Mouse (Mus musculus): Measurements from ENCODE around the gene Hist1h1e. TPM values are rescaled to one million over a fixed set of nuclear protein-coding genes. Genes with fewer than 3 reads are reported as not detected.
"Not testable (repeated sequence)": the region's sequence is repeated elsewhere in the genome, so short reads cannot be mapped to it uniquely, and the experiment has no call there.

The Hist1h1e gene
- total RNA-seq (2022): 10 to 100 TPM; 61.3 to 77.8 (median 63.8) TPM

DNA sequence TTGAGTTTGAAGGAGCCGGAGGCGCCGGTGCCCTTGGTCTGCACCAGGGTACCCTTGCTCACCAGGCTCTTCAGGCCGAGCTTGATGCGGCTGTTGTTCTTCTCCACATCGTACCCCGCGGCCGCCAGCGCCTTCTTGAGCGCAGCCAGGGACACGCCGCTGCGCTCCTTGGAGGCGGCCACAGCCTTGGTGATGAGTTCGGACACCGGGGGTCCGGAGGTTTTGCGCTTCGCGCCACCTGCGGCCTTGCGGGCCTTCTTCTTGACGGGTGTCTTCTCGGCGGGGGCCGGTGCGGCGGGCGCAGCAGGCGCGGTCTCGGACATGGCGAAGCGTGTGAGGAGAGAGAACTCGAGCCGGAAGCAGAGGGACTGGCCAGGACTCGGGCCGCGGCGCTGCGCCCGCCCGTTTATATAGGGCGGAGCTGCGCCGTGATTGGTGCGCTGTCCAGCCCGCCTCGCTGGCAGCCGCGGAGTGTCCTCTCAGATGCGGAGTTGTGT lies at the start of gene Hist1h1e:
Gene Hist1h1e, minus strand, starts transcription at position 384 of the 497 bp plus-strand sequence.
- DNase-seq: peak; percentile 82

DNA sequence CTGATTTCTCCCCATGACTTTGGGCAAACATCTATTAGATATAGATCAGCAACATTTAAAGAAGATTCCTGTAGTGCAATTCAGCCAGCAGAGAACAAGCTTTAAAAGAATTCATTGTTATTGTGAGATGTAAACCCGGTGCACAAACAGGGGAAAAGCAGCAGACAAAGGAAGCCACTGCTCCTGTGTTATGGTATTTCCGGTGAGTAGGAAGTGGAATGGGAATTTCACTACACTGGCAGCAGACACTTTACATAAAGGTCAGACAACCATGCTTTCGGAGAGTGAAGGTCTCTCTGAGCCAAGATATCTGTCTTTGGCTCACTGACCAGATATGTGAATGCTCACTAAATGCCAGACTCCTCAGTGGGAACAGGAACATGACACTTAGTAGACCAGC lies 40.2 kb upstream of the Hist1h1e start:
- no peak for DNase-seq

DNA sequence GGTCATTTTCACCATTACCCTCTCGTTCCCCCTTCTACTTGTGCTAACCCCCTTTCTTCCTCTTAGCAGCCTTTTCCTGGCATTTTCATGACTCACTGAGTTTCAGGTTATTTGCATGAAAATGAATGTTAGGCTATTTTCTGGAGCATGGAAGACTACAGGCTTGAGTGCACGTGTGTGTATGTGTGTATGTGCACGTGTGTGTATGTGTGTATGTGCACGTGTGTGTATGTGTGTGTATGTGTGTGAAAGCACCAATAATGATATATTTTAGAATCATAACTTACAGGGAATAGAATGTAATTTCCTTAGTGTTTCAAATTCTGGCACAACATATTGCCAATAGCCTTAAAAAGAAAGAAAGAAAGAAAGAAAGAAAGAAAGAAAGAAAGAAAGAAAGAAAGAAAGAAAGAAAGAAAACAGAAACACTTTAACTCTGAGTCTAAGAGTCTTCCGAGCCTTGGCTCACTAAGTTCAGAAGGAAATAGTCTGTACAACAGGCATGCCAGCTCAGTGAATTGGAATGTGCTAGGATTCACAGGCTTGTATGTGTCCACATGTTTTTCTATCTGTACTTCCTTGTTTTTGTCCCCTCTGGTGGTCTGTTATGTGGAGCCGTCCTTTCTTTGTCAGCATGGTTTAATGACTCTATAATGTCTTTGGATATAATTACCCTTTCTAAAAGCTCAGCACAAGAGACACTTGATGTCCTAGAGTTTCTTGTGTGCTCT lies 37.4 kb upstream of the Hist1h1e start:
- DNase-seq: no peak

DNA sequence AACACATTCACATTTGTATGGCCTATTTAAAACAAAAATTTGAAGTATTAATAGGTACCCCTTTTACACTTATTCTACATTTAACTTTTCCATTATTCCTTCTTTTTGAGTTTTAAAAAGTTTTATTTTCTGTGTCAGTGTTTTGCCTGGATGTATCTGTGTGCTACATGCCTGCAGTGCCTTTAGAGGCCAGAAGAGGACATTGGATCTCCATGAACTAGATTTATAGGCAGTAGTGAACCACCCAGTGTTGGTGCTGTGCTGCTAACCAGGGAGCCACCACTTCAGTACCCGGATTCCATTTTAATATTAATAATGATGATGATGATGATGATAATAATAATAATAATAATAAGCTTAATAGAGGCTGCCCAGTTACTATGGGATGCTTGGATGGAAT lies 8.3 kb upstream of the Hist1h1e start:
- DNase-seq: no peak

DNA sequence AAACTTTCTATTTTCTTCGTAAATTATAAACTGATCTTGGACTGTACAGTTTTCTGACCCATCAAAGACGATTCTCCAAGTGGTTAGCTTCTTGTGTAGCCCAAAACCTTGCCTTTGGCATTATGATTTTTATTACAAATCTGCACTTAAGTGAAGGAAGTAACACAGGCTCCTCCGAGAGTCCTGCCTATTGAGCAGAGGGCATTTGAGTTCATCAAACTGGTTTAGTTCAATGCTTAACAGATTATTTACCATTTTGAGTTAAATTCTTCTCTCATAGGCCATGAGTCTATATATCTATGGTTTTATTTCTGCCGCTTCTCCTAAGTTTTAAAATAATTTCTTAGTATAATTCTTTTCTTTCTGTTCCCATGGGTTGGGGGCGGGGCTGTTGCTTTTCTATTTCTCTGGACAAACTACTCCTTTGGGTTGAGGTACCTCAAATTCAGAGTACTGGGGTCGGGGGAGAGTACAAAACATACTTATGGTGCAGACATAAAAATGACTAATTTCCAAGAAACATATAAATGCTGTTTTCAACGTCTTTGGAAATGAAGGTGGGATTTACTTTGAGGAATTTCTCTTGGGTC lies 598 bp upstream of the Hist1h1e start:
- DNase-seq: no peak

DNA sequence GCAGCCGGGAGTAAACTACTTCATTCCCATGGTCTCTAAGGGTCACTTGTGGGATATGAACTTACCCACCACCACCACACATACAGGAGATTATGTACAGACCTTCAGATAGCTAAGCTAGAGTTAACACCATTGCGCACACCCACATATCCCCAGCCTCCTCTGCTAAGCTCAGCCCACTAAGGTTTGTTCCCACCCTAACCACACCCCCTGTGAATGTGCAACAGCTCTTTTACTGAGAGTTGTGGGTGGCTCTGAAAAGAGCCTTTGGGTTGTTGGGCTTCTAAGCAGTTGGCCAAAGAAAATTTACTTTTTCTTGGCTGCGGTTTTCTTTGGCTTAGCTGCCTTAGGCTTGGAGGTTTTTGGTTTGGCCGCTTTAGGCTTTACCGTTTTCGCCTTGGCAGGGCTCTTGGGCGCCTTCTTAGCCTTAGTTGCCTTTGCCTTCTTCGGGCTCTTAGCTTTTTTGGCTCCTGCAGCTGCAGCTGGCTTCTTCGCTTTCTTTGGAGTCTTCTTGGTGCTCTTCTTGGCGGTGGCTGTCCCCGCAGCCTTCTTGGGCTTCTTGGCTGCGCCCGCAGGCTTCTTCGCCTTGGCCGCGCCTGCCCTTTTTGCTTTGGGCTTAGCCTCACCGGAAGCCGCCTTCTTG lies 705 bp downstream of the Hist1h1e start:
- DNase-seq: peak; percentile 76

DNA sequence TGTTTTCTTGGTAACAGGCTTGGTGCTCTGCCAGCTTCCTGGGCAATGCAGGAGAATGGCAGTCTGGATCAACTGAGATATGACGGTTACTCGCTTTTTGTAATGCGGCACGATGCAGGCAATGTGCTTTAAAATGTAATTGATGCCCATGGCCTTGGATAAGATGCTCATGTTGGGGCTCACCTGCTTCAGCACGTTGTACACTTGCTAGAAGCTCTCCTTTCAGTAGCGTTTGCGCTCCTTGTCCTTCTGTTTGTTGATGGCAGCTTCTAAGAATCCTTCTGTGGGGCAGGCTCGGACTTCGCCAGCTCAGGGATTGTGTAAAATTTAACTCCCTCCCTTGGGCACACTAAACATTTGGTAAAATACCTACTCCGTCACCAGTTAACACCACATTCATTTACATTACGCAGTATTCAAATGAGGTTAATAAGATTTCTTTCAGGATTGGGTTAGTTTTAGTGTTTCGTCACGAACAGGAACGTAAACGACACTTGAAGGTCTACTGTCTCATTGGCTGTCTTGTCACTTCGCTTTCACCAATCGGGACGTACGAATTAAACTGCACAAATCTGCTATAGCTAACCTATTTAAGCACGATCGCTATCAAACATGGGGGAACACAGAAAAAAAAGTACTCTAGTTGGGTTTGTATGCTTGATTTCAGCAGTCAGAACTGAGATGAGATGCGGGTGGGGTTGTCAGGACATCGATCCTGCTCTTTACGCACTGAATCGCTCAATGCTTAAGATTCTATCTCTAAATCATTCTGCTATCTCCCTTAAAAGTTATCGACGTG lies 1.4 kb downstream of the Hist1h1e start, which contains the start of gene Hist1h2be:
Gene Hist1h2be, minus strand, starts transcription at position 392 of the 799 bp plus-strand sequence.
- DNase-seq: peak; percentile 67

DNA sequence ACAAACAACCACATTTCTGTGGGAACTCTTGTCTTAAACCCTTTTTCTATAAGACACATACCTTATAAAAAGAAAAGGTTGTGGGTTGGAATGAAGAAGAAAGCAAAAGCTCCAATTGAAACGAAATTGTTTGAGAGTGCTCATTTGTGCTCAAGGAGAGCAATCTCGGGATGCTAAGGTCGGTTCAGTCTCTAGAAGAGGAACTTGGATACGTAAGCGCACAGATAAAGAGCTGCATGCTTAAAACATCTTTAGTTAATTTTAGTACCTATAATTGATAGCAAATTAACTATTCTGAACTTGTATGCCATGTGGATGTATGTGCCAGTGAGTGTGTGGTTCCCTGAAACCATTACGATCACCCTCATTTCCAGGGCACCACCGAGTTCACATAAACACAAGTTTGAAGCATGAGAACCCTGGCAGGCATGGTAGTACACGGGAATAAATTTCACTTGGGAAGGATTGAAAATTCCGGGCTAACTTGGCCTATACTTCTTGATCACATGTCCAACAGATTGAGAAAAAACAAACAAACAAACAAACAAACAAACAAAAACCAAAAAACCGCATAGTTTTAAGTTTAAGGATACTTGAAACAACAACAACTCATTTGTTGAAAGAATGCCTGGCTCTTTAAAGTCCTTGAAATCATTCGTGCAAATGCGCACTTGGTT lies 2.2 kb downstream of the Hist1h1e start:
- no peak for DNase-seq

DNA sequence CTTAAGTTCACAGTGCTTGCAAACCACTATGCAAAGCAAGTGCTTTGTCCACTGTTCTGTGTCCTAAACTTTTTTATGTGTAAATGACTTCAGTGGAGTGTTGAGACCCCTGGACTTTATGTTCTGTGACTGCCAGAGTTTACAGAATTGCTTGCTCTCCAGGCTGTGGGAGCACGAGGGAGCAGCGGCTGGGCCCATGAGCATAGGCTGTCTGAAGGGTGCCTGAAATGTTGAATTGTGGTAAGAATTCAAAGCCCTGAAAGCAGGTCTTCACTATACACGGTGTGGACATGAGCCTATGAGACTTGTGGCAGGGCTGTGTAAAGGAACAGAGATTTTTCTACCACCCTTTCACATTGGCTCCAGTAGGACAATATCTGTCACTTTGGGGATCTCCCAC lies 10.7 kb downstream of the Hist1h1e start:
- DNase-seq: no peak

DNA sequence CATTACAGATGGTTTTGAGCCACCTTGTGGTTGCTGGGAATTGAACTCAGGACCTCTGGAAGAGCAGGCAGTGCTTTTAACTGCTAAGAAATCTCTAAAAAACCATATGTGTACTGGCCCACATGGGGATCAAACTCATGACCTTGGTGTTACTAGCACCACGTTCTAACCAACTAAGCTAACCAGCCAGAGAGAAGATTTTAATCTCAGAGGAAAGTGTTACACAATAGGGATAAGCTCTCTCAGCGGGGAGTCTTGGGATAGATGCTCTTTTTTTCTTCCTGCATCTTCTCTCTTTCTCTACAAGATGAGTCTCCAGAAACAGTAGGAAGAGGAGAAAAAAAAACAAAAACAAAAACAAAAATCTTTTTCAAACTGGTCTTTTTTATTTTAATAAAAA lies 12.0 kb downstream of the Hist1h1e start:
- no peak for DNase-seq

DNA sequence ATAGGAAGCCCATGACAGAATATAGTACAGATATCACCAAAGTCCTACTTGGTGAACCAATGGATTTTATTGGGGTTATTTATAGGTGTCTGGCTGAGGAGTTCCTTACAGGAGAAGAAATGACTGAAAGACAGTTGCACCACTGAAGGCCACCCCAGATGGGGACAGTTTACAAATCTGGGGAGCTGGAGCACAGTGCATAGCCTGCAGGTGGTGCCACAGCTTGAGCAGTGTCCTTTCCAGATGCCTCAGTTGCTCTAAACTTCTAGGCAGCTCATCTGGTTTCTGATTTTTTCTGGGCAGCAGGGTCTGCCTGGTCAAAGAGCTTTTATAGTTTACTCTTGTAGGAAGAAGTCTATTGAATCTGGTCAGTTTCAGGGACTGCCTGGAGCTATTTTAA lies 12.5 kb downstream of the Hist1h1e start:
- DNase-seq: no peak

DNA sequence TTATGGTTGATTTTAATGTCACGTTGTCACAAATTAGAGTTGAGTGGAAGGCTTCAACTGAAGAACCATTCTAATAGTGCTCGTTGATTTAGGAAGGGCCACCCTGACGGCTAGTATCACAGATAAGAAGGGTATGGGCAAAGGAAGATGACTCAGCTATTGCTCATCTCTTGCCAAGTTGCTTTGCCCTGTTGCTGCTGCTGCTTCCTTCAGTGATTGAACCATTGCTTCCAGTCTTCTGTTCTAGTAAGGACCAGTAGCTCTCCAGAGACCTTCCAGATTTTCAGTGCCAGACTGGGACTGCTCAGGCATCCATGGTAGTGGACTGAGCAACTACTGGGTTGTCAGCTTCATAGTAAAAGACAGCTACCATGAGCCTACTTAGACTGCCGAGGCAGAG lies 13.1 kb downstream of the Hist1h1e start:
- DNase-seq: no peak

DNA sequence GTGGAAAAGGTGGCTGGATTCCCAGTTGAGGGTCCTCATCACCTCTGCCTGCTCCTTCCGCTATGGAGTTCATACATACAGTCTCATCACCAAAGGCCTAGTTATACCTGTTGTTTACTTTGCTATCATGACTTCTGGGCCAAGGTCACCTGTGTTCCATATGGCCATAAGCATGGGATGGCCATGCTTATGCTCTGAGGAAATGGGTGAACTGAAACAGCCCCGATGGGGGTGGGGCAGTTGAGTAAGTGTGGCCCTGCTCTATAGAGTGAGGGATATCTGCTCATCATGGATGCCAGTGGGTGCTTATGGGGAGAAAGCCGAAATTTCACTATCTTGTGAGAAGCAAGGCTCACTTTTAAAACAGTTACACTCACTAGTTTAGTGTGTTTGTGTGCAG lies 17.3 kb downstream of the Hist1h1e start:
- no peak for DNase-seq

DNA sequence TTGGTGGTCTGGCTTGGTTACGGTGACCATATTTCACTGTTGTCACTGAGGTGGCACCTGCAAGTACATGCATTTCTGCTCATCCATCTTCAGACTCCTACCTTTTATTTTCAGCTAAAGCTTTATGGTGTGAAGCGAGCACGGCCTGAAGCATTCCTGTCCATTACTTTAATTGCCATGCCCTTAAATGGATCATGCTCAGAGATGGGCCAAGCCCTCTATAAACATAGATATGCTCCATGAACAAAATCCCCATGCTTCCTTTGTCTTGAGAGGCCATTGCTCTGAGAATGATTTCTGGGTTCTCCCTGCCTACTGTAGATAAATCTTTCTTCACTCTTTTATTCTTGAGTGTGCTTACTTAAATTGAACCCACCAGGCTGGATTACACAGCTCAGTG lies 17.9 kb downstream of the Hist1h1e start:
- no peak for DNase-seq

DNA sequence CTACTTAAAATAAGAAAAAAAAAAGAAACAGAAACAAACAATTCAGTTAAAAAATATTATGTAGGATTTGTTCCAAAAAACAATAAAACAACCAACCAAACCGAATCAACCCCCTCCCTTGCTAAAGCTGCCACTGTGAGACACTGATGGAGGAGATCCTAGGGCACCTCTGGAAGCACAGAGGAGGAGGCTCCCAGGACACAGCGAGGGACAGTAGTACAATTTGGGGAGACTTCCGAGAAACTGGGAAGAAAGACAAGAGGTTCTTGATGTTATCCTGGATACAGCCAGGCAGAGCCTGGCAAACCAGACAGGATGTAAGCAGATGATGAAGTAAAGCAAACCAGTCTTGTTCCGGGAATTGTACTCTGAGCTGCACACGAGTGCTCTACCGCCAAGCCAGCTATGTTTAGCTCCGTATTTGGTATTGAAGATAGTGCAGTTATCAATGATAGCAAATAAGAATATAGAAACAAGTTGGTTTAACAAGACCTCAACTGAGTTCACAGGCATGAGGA lies 19.1 kb downstream of the Hist1h1e start:
- no peak for DNase-seq

DNA sequence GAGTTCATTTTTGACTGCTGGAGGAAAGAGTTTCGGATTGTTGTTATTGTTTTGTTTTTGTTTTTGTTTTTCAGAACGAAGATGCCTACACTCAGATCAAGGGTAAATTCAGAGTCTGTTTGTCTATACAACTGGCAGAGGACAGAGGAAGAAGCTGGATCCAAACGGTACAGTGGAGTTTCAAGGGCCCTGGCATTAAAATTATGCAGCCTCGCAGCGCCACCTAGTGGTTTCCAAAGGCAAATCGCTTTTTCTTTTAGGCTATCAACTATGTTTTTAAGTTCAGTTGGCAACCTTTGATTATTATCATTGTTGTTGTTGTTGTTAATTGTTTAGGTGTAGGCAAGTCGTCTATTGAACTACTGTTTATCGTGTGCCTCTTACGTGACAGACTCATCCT lies 24.4 kb downstream of the Hist1h1e start:
- DNase-seq: peak; percentile 47

DNA sequence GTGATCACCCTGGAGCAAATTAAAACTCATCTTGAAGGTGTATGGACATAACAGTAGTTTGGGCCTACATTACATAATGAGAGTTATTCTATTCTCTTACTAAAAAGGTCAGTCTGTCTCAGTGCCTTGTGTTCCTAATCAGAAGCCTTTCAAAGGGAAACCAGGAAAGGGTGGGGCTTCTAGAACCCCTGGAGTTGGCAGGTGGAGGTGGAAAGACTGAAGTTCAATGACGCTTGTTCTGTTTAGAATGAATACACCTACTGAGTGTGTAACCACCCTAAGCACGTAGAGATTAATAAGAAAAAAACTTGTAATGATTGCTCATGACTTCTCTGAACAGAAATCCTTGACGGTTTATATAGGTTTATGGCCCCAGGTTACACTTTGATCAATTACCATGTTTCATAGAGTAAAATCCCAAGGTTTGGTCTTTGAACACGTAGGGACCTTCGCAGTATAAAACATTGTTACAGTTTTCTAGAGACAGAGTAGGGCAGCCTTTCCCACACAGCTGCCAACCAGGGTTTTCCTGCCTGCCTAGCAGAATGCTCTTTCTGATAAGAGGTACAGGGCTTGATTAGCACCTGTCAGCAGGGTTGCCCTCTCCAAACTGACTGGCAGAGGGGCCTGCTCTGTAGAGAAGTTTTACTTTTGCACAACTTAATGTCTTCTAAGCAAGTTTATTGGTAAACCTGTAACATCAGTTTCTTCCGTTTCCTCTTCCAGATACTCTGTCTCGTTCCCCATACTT lies 26.6 kb downstream of the Hist1h1e start:
- no peak for DNase-seq

DNA sequence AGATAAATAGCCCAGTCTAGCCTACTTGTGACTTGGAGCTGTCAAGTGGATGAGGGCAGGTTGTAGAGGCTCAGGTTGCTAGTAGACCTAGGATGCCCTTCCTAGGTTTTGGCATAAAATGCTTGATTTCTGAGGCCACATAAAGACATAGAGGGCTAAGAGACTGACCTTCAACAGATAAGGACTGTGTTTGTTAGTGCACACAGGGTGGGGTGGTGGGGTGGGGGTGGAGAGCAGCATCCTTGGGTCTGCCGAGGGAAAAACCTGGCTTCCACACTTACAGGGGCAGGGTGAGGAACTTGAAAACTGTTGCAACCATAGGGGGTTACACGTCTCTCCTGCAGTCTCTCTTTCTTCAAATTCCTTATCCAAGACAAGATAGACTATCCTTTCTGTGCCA lies 27.2 kb downstream of the Hist1h1e start:
- DNase-seq: no peak

DNA sequence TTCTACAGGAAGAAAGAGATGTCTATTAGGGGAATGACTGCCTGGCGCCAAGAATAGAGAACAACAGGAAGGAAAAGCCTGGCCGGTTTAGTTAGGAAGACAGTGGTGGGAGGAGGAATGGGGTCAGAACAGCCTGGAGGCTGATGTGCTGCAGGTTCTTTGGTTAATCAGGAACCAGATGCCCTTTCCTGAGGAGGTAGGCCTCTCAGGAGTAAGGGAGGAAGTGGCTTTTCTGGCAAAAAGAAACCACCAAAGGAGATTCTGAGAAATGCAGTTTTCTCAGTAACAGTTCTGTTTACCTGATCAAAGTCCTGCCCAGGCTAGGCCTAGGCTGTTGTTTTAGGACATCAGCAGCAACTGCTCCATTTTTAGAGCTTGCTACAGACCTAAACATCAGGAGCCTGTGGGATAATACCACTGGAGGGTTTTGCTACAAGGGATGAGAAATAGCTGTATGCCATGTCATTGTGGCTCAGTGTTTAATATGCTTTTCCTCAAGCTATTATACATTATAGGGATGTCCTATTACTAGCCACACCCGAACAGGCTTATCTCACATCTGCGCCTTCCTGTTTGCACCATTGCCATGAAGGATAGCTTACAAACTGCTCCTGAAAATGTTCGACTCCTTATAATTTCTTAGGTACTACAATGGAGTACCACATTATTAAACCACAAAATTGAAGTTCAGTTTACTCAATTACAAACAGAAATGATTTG lies 29.1 kb downstream of the Hist1h1e start:
- DNase-seq: no peak

DNA sequence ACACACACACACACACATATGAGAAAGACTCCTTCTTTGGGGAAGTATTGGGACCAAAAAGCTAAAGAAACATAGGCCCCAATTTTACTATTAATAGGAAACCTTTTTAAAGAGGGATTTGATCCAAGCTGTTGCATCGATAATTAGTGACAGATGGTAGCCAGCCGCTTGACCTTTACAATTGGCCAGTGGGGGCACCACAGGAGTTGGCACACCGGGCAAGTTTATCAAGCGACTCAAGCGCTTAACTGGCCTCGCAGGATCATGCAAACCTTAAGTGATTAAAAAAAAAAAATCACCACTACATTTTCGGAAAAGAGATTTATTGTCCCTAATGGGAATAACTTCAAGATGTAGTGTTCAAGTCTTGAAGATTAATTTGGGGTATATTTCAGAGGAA lies 29.7 kb downstream of the Hist1h1e start:
- DNase-seq: no peak

DNA sequence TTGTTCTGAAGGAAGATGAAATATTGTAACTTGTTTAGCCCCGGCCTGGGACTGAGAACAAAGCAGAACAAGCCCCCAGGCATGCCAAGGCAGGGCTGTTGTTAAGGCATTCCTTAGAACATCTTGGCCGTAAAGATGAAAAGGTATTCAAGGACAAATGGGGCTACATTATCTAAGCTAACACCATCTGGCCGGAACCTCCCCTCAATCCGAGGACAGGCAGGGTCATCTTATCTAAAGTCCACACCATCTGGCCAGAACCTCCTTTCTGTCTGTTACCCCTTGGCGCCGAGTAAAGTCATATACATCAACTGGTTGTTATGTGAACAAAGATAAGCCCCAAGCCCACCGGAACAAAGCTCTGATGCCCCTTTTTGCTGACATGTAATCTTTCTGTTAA lies 30.5 kb downstream of the Hist1h1e start:
- not testable (repeated sequence) for DNase-seq
